Mouse (Mus musculus): ENCODE measurements at regions not wholly inside any gene's neighbourhood (a gene's known extent, or its start where the extent isn't known, plus 50 kb on each side); places are given as distances from the start of the nearest gene placed in this dataset.

DNA sequence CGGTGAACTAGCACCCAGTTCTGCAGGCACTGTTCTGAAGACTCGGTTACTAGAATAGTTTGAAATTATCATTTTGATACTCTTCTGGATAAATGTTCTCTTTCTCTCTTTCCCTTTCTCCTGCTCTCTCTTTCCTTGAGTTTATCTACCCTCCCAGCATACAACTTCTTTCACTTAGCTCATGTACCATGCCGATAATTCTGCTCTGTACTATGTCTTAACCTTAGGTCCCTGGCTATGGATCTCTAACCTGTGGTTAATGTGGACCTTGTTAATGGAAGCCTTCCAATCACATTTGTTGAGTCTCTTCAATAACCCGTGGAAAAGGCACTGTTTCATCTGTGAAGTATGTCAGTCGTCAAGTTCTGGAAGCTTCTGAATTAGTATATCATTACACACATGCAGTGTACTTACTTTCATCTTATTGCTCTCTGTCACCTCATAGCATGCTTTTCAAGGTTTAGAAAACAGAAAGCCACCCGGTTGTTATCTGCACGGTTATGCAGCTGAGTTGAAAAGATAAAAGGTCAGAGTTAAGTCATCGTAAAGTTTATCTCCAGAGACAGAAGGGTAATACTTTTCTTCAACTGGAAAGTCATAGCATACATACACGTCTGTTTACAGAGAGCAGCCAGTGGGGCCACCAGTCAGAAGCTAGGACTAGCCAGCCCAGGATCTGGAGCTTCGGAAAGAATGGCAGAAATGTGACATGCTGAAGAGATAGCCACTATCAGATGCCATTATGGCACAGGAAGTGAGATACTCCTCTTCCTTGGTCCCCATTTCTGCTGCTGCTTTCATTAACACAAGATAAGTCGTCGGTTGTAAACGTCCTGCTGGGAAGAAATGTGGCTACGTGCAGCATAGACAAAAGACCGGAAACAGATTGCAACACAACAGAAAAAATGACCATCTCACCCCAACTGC lies 157.6 kb upstream of the Rspo3 start:
- TF ChIP-seq GATA1 (IDR thresholded peaks at IDR 0.05; ENCODE audit: low read length) = peak; percentile 97

DNA sequence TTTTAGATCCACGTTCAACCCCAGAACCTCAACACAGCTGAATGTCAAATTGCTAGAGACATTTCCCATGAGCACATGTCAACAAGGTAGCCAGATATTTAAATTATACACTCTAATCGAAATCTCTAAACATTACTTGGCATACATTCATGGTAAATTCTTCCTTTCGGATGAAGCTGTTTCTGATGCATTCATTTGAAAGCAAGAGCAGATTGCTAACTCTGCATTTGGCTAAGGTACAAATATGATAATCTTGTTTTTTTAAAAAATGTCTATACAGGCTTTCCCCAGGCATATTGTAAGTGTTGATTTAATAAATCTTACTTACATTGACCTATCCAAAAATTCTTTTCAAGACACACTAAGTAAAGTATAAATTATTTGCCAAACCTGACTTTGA lies 153.9 kb upstream of the Rspo3 start:
- no peak for TF ChIP-seq GATA1 (IDR thresholded peaks at IDR 0.05; ENCODE audit: low read length)

DNA sequence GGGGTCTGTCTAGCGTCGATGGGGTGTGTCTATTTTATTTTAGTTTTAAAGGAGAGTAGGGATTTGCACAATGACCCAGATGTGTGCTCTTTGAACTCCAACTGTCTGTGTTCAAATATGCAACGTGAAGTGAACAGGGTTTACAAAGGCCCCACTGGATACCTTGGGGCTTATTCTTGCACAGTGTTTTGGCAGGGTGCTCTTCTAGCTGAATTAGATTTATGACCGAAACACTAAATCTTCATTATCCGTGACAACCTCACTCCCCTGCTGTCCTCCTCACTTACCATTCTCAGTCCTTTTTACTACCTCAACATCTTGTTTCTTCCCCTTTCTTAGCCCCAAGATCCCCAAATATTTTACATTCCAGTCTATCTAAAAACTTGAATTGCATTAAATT lies 151.3 kb upstream of the Rspo3 start:
- TF ChIP-seq GATA1 (IDR thresholded peaks at IDR 0.05; ENCODE audit: low read length) = no peak

DNA sequence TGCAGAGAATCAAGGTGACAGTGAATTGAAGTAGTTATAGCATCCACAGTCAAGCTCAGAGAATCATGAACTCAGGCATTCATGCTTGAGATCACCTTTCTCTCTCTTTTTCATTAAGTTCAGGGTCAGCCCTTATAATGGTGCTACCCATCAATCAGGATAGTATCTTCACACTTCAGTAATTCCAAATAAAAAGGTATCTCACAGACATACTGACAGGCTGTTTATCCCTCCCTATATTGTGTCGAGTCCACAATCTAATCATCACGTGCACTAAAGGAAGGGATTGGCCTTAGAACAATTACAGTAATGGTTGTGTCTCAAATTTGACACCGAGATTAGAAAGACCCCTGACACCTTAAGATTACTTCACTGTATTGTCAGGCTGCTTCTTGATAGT lies 138.7 kb upstream of the Rspo3 start:
- TF ChIP-seq GATA1 (IDR thresholded peaks at IDR 0.05; ENCODE audit: low read length) = no peak

DNA sequence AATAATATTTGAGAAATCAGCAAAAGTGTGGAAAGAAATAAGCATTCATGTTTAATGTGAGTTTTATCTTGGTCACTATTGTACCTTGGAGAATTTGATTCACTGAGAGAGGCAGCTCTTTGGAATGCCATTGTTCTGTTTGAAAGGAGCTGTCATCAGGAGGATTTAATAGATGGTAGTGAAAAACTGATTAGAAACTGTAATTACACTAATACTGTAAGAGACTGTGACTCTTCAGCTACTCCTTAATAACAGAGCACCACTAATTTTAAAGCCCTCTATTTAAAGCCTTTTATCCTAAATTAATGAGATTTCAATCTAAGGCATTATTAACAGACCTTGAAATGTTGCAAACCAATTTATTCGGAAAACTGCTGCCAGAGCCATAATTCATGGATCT lies 126.1 kb upstream of the Rspo3 start:
- TF ChIP-seq GATA1 (IDR thresholded peaks at IDR 0.05; ENCODE audit: low read length) = no peak

DNA sequence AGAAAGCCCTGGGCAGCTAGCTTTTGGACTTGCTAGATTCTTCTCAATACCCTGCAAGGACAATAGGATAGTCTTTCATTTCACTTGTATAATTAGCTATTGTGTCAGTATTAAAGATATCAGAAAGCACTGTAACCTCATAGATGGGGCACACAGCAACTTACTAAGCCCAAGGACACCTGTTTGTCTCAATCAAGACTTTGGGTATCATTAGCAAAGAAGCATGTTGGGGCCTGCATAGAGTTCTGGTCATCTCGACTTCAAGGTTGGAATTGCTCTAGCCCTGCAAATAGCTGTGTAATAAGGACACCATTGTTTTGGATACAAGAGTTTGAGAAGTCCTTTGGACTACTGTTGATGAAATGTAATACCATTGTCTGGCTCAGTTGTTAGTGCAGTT lies 104.6 kb upstream of the Rspo3 start:
- no peak for TF ChIP-seq GATA1 (IDR thresholded peaks at IDR 0.05; ENCODE audit: low read length)

DNA sequence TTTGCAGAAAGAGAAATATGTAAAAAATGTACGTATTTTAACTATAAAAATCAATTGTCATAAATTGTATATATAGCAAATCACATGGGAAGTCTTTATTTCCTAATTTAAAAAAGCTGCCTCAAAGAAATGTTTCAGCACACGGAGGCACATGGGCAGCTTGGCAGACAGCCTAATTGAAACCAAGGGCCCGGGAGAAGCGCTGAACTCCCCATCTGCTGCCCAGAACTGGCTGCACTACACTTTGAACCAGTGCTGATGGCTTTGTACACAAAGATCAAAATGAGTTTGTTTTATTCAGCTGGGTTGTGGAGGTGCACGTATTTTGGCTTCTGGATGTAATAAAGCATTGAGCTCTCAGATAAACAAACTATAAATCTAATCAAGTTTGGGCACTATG lies 100.2 kb upstream of the Rspo3 start:
- TF ChIP-seq GATA1 (IDR thresholded peaks at IDR 0.05; ENCODE audit: low read length) = no peak

DNA sequence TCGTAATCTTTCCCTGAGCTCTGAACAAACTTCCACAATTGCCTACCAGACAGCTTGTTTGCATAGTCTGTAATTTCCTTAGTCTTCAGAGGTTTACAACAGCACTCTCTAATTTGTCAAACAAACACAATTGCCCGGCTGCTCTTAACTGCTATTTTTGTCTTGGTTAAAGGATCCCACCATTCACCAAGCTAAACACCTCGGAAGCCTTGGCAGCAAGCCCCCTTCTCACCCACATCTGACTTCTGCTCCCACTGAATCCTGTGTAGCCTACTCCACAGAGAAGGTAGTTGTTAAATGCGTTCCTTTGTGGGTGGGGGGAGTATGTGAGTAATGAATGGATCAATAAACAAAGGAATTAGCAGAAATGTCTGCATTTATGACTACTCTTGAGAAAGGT lies 59.8 kb upstream of the Rspo3 start:
- no peak for TF ChIP-seq GATA1 (IDR thresholded peaks at IDR 0.05; ENCODE audit: low read length)

DNA sequence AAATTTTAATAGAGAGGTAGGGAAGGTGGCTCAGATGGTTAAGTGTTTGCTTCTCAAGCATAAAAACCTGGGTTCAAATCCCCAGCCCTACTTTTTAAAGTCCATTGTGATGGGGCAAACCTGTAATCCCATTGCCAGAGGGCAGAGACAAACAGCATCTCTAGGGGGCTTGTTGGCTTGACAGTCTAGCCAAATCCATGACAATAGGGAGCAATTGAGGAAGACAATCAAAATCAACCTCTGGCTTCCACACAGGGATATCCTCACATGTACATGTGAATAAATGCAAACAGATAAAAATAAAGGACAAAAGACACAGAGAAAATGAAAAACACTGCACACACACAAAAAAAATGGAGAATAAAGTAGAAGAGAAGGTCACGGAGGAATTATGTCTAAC lies 59.3 kb upstream of the Rspo3 start:
- no peak for TF ChIP-seq GATA1 (IDR thresholded peaks at IDR 0.05; ENCODE audit: low read length)

DNA sequence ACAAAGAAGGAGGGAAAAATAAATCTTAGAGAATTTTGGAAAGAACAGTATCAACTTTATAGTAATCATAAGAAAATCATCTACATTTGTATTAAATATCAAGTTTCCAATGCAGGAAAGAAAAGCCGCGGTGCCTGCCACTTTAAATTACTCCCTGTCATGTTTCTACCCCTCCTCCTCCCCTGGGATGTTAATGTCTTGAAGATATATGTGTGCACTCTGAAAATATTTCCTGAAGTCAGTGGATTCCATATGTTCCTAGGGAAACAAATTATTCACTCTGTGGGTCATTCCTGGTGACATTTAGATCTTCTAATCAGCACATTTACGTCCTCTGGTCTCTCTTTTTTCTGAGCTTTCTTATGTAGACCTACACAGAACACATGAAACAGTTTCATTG lies 57.2 kb upstream of the Rspo3 start:
- TF ChIP-seq GATA1 (IDR thresholded peaks at IDR 0.05; ENCODE audit: low read length) = no peak

DNA sequence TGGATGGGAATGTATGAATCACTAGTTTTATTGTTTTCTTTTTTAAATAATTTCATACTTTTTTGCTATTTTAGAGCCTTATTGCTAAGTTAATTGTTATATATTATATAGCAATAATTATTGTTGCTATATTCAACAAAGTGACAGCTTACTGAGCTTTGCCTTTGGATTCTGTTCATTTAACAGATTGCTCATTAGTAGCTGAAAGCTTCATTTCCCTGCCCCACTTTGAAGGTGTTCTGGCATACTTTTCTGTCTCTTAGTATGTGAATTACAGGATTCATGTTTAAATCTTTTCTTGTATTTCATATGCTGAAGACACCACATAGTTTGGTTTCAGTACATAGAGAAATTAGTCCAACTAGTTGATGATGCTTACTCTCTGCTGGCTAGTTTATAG lies 54.5 kb upstream of the Rspo3 start:
- no peak for TF ChIP-seq GATA1 (IDR thresholded peaks at IDR 0.05; ENCODE audit: low read length)

DNA sequence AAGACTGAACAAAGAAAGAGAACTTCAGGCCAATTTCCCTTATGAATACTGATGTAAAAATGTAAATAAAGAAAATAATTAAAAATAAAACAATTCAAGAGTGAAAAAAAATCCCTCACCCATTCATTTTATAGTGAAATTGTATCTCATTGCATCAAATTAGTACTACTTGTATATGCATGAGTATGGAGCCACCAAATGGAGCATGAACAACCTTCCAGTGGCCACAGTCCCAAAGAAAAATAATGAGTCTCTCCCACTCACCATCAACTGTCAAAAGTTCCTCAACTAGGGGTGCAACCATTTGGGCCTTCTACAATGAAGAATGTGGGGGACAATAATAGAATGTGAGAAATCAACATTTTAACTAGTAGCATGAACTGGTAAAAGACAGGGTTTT lies 54.1 kb upstream of the Rspo3 start:
- no peak for TF ChIP-seq GATA1 (IDR thresholded peaks at IDR 0.05; ENCODE audit: low read length)

All from G1E-ER4 (cell line).